Mouse (Mus musculus): Measurements from ENCODE around the gene Nudt17. TPM values are rescaled to one million over a fixed set of nuclear protein-coding genes. Genes with fewer than 3 reads are reported as not detected.
A peak's percentile ranks its signal among the peaks of the same experiment; 100 is the strongest.

The Nudt17 gene
- polyA plus RNA-seq, 1 experiment from 2014 or later: 9.1 TPM

DNA sequence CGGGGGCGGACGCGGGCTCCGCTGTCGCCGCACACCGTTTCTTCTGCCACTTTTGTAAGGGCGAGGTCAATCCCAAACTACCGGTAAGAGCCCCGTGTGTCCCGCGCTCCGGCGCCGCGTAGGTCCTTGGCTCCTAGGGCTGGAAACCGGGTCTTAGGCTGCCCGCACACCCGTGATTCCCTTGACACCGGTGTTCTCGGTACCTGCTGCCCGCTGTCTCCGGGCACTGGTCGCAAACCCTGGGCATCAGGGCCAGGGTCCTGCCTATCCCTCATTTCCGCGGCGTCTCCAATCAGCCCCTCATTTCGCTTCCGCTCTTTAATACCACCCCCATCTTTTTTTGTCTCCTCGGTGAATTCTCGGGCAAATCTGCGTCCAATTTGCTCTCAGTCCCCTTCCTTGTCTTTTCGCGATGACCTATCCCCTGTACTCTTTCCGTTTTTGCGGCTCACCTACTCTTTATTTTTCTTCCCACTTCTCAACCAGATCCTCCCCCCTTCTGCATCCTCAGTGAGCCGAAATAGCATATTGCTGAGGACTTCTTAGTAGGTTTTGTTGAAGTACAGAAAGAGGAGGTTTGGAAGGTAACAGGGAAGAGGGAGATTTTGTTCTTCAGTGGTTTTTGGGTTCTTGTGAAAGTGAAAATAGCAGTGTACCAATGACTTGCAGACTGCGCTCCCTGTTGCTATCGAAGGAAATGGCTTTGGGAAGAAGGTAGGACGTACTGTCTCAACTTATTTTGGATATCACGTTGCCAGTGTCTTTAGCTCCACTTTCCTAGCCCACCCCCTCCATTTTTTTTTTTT lies 19.7 kb upstream of the Nudt17 start:
- Histone ChIP-seq H3K36me3 (peaks cover 25% of the 10 kb centered on the region), H3K27me3 (ENCODE audit: low read depth, poor library complexity, severe bottlenecking) (no peaks in the 10 kb centered on the region), H3K4me3 (peak overlapping the region; percentile 96), H3K4me1 (peaks cover 23% of the 10 kb centered on the region), H3K9me3 (replicated peaks) (no peaks in the 10 kb centered on the region), H3K27ac (peak overlapping the region; percentile 94)
- DNase-seq (ENCODE audit: low spot score): no peak
- under 1% methylated on average over 42 of the region's 42 CpGs for WGBS

DNA sequence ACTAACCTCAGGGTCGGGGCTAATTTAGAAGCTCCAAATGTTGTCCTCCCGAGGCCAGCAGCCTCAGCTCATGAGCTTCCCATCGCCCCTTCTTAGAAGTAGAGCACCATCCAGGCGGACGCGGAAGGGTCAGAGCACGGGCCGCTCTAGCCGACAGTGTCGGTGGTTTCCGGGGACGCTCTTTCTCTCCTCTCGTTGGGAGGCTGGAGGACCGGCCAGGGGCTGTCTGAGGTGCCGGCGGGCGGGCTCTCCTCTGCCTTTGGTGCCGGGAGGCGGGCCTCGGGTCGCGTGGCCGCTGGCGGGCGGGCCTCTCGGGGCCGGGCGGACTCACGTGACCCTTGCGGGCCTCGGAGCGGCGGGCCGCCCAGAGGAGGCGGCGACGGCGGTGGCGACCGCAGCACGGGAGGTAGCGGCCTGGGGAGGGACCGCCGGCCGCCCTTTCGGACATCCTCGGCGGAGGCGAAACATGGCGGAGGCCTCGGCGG lies 19.0 kb upstream of the Nudt17 start, which contains the start of the genes Polr3c and Rnf115:
Gene Polr3c, minus strand, starts transcription at position 286 of the 485 bp plus-strand sequence.
Gene Rnf115, plus strand, starts transcription at position 322 of the 485 bp plus-strand sequence.
- Histone ChIP-seq H3K9me3 (replicated peaks) (no peaks in the 10 kb centered on the region), H3K4me3 (peak within 1 kb of the TSS; percentile 96), H3K27me3 (ENCODE audit: low read depth, poor library complexity, severe bottlenecking) (no peaks in the 10 kb centered on the region), H3K36me3 (peaks cover 29% of the 10 kb centered on the region), H3K4me1 (peaks cover 23% of the 10 kb centered on the region), H3K27ac (peak within 1 kb of the TSS; percentile 94)
- WGBS: under 1% methylated on average over 52 of the region's 52 CpGs
- DNase-seq (ENCODE audit: low spot score): peak; percentile 96

DNA sequence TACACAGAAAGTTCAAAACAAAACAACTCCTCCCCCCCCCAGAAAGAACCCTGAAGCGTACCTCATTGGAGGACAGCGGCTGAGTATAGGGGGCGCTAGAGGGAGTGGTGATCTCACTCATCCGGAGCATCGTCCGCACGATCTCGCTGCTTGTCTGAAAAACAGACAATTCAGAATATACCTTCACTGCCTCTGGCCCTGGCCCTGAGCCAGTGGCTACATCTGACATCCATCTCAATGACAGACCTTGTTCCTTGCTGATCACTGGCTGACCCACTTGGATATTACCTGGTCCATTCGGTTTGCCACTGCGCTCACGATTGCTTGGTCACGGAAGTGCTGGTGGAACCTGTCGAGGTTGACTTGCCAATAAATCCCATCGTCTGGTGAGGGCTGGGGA lies 10.8 kb upstream of the Nudt17 start:
- DNase-seq (ENCODE audit: low spot score): no peak
- H3K36me3 ChIP-seq: peaks cover 94% of the 10 kb centered on the region
- H3K27ac ChIP-seq: no peak overlapping the region
- H3K9me3 ChIP-seq (replicated peaks): no peaks in the 10 kb centered on the region
- no peaks in the 10 kb centered on the region for H3K27me3 ChIP-seq (ENCODE audit: low read depth, poor library complexity, severe bottlenecking)
- WGBS: 42% methylated on average over 14 of the region's 14 CpGs
- H3K4me3 ChIP-seq: no peak overlapping the region
- no peaks in the 10 kb centered on the region for H3K4me1 ChIP-seq

DNA sequence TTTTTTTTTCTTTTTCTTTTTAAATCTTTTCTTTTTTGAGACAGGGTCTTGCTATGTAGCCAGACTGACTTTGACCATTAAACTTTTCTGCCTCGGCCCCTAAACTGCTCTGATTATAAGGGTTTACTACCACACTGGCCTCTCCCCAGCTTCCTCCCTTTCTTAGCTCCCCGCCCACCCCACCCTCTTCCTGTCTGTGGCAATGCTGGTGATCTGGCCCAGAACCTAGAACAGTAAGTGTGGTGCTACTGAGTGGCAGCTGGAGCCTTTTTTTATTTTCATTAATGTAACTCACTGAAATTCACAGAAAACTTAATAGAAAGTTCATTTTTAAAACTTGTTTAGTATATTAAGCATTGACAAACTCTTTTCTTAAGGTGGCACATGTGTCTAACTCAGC lies 7.5 kb upstream of the Nudt17 start:
- H3K4me3 ChIP-seq: no peak overlapping the region
- peaks cover 94% of the 10 kb centered on the region for H3K36me3 ChIP-seq
- no peaks in the 10 kb centered on the region for H3K9me3 ChIP-seq (replicated peaks)
- 76% methylated on average over 2 of the region's 2 CpGs for WGBS
- no peaks in the 10 kb centered on the region for H3K4me1 ChIP-seq
- DNase-seq (ENCODE audit: low spot score): no peak
- no peaks in the 10 kb centered on the region for H3K27me3 ChIP-seq (ENCODE audit: low read depth, poor library complexity, severe bottlenecking)
- no peak overlapping the region for H3K27ac ChIP-seq

DNA sequence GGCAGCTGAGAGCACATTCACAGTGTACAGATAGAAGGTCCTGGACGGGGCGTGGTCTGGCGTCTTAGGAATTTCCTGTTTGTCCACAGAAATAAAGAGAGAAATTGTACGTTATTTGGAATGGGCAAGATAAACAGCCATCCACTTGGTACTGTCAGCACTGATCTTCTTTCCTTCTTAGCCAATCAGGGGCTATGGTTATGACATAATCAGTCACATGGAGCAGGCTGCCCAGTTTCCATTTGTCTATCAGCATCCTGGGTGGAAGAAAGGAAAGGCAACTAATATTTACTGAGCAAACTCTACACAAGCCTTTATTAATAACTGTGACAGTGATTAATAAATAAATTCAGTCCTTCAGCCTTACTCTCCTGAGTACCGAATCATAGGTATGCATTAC lies 5.9 kb upstream of the Nudt17 start:
- Histone ChIP-seq H3K27ac (no peak overlapping the region), H3K4me1 (no peaks in the 10 kb centered on the region), H3K9me3 (replicated peaks) (no peaks in the 10 kb centered on the region), H3K27me3 (ENCODE audit: low read depth, poor library complexity, severe bottlenecking) (no peaks in the 10 kb centered on the region), H3K4me3 (no peak overlapping the region), H3K36me3 (peaks cover 94% of the 10 kb centered on the region)
- 90% methylated on average over 5 of the region's 5 CpGs for WGBS
- DNase-seq (ENCODE audit: low spot score): no peak

DNA sequence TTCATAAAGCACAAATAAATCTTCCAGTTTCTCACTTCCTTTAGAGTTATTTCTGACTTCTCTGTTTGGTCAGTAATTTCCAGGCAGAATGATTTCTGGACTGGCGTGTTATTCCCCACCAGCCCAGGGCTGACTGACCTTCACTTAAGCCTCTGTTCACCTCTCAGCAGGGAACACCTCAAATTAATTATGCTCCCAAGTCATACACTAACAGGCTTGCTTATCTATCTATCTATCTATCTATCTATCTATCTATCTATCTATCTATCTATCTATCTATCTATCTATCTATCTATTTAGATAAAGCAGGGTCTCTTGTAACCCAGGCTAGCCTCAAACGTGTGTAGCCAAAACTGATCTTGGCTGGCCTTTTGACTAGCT lies 312 bp upstream of the Nudt17 start:
- 55% methylated on average over 2 of the region's 2 CpGs for WGBS
- Histone ChIP-seq H3K9me3 (replicated peaks) (no peaks in the 10 kb centered on the region), H3K4me3 (peak overlapping the region; percentile 64; the same call in 1 of the 2 replicates), H3K36me3 (peaks cover 72% of the 10 kb centered on the region), H3K4me1 (peaks cover 12% of the 10 kb centered on the region), H3K27ac (no peak overlapping the region), H3K27me3 (ENCODE audit: low read depth, poor library complexity, severe bottlenecking) (peaks cover 17% of the 10 kb centered on the region)
- DNase-seq (ENCODE audit: low spot score): no peak

DNA sequence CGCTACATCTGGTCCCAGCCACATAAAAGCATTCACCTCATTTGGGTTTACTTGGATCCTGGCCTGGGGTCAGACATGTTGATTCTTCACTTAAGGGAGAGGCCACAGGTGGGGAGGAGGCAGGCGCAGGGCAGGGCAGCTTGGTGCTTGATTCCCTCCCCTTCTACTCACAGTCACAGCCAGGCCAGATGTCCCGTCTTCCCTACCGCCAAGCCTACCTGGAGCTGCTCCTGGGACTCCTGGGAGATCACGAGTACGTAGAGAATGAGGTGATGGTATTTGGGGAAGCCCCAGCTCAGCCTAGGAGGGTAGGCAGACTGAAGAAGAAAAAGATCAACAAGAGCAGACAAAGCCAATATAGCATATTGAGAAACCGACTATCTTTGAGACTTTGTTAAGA lies 1.4 kb downstream of the Nudt17 start:
- Histone ChIP-seq H3K27ac (no peak overlapping the region), H3K4me3 (no peak overlapping the region), H3K36me3 (peaks cover 71% of the 10 kb centered on the region), H3K9me3 (replicated peaks) (no peaks in the 10 kb centered on the region), H3K27me3 (ENCODE audit: low read depth, poor library complexity, severe bottlenecking) (peaks cover 17% of the 10 kb centered on the region), H3K4me1 (peaks cover 13% of the 10 kb centered on the region)
- WGBS: 72% methylated on average over 7 of the region's 7 CpGs
- DNase-seq (ENCODE audit: low spot score): no peak

DNA sequence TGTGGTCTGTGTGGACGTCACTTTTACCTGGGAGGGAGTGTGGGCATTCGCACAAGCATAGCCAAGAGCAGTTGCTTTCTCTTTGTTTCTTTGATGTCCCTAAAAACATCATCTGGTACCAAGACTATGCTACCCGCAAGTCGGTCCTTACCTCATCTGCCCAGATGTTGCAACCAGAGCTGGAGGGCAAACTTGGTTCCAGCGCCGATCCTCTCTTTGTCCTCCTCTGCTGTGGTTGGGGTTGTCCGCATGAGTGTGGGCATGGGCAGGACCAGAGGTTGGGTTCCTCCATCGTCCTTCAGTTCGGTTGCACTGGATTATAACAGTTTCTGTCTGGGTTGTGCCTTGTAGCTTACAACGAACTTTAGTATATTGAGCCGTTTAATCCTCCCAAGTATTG lies 2.1 kb downstream of the Nudt17 start:
- DNase-seq (ENCODE audit: low spot score): no peak
- Histone ChIP-seq H3K4me3 (no peak overlapping the region), H3K27ac (no peak overlapping the region), H3K9me3 (replicated peaks) (no peaks in the 10 kb centered on the region), H3K4me1 (peaks cover 14% of the 10 kb centered on the region), H3K36me3 (peaks cover 71% of the 10 kb centered on the region), H3K27me3 (ENCODE audit: low read depth, poor library complexity, severe bottlenecking) (peaks cover 17% of the 10 kb centered on the region)
- WGBS: 94% methylated on average over 11 of the region's 11 CpGs

DNA sequence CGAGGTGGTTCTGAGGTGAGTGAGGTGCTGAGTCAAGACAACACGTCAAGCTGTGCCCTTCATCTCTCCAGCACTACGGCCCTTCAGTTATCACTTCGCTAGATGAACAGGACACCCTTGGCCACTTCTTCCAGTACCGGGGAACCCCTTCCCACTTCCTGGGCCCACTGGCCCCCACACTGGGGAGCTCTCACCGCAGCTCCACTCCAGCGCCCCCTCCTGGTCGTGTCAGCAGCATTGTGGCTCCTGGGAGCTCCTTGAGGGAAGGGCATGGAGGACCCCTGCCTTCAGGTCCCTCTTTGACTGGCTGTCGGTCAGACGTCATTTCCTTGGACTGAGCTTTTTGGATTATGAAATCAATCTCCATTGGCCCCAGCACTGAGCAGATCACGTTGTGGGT lies 3.6 kb downstream of the Nudt17 start:
- Histone ChIP-seq H3K27me3 (ENCODE audit: low read depth, poor library complexity, severe bottlenecking) (peaks cover 17% of the 10 kb centered on the region), H3K27ac (no peak overlapping the region), H3K9me3 (replicated peaks) (no peaks in the 10 kb centered on the region), H3K4me1 (peaks cover 18% of the 10 kb centered on the region), H3K36me3 (peaks cover 71% of the 10 kb centered on the region), H3K4me3 (no peak overlapping the region)
- DNase-seq (ENCODE audit: low spot score): no peak
- WGBS: 70% methylated on average over 11 of the region's 11 CpGs

DNA sequence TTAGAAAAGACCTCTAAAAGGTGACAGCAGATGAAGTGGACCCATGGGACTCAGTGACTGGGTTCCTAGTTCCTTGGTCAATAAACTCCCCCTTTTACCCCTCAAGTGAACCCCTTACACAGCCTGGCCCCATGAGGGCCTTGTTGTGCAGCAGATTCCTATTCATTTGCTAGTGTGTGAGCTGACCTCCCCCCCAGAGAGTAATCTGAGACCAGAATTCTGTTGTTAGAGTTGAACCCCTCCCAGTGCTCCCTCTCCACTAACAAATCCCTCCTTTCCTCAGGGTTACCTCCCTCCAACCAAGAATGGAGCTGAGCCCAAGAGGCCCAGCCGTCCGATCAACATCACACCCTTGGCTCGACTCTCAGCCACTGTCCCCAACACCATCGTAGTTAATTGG lies 7.4 kb downstream of the Nudt17 start:
- peaks cover 28% of the 10 kb centered on the region for H3K4me1 ChIP-seq
- no peak overlapping the region for H3K27ac ChIP-seq
- 91% methylated on average over 4 of the region's 4 CpGs for WGBS
- H3K9me3 ChIP-seq (replicated peaks): no peaks in the 10 kb centered on the region
- H3K27me3 ChIP-seq (ENCODE audit: low read depth, poor library complexity, severe bottlenecking): no peaks in the 10 kb centered on the region
- H3K4me3 ChIP-seq: no peak overlapping the region
- DNase-seq (ENCODE audit: low spot score): no peak
- peaks cover 67% of the 10 kb centered on the region for H3K36me3 ChIP-seq

DNA sequence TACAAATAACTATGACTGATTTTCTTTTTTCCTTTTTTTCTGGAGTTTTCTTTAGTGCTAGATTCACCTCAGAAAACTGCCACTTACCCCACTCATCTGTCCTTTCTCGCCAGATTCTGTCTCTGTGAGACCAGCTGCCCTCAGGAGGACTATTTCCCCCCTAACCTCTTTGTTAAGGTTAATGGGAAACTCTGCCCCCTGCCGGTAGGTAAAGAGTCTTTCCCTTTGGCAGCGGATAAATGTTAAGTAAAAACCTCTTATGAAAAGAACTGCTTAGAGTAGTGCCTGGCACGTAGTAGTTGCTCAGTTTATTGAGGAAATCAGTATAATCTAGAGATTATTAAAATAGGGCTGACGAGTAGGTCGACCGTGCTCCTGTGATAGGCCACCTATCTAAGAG lies 8.0 kb downstream of the Nudt17 start:
- H3K27me3 ChIP-seq (ENCODE audit: low read depth, poor library complexity, severe bottlenecking): no peaks in the 10 kb centered on the region
- H3K9me3 ChIP-seq (replicated peaks): no peaks in the 10 kb centered on the region
- no peak overlapping the region for H3K4me3 ChIP-seq
- no peak overlapping the region for H3K27ac ChIP-seq
- peaks cover 61% of the 10 kb centered on the region for H3K36me3 ChIP-seq
- H3K4me1 ChIP-seq: peaks cover 35% of the 10 kb centered on the region
- no peak for DNase-seq (ENCODE audit: low spot score)
- 62% methylated on average over 7 of the region's 7 CpGs for WGBS

DNA sequence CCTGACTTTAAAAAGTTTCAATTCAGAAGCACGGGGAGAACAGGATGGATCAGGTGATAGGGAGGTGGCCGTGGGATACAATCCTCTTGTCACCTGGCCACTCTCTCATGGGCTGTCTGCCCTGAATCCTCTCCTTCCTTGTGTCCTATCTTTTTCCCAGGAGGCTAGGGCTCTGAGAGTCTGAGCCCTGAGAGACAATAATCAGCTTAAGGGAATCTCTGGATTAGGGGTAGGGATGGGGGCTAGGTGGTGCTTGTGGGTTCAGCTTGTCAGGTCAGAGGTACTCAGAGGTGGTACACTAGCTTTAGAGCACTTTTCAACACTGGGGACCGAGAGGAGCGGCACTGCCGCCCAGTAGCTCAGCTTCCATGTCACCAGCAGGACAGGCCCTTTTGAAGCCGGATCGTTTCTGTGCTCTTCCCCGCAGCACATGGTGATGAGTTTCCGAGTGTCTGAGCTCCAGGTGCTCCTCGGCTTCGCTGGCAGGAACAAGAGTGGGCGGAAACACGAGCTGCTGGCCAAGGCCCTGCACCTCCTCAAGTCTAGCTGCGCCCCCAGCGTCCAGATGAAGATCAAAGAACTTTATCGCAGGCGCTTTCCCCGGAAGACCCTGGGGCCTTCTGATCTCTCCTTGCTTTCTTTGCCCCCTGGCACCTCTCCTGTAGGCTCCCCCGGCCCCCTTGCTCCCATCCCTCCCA lies 9.2 kb downstream of the Nudt17 start:
- H3K27me3 ChIP-seq (ENCODE audit: low read depth, poor library complexity, severe bottlenecking): no peaks in the 10 kb centered on the region
- peaks cover 35% of the 10 kb centered on the region for H3K4me1 ChIP-seq
- no peak for DNase-seq (ENCODE audit: low spot score)
- H3K27ac ChIP-seq: no peak overlapping the region
- H3K4me3 ChIP-seq: no peak overlapping the region
- no peaks in the 10 kb centered on the region for H3K9me3 ChIP-seq (replicated peaks)
- peaks cover 48% of the 10 kb centered on the region for H3K36me3 ChIP-seq
- 24% methylated on average over 19 of the region's 19 CpGs for WGBS

Data from limb, embryonic 10.5 days (tissue).